ENCODE assay signal across 12 mouse cellular contexts in genomic region chr2:35174100-35174499, GRCm38 (mm10). TPM values are rescaled to one million over a fixed set of nuclear protein-coding genes. Genes with fewer than 3 reads are reported as not detected.
A peak's percentile ranks its signal among the peaks of the same experiment; 100 is the strongest.
DNase-seq lines count a peak whose midpoint lies in the region; ATAC-seq and TF ChIP-seq lines count a peak whose summit lies in the region.
"Had no signal": no experiment of that assay in that cellular context is flagged by ENCODE, and none has a peak within 500 bp of the region (broad histone marks: within the 10 kb centered on the region; RNA-seq: fewer than 3 reads in every experiment).

No protein-coding gene starts in this region.

- WGBS in intestine, embryonic 14.5 days, result 31% methylated on average over 5 of the region's 5 CpGs
- 30% methylated on average over 5 of the region's 5 CpGs for WGBS in intestine, postnatal 0 days
- WGBS in limb, embryonic 10.5 days, result 36% methylated on average over 5 of the region's 5 CpGs
- WGBS in midbrain, embryonic 11.5 days, result 68% methylated on average over 5 of the region's 5 CpGs

- no peaks in the 10 kb centered on the region for H3K9me3 ChIP-seq in intestine, embryonic 14.5 days (ENCODE audit: control insufficient read depth, low read length)
- H3K9me3 ChIP-seq in intestine, postnatal 0 days (ENCODE audit: control insufficient read depth), result no peaks in the 10 kb centered on the region
- no peaks in the 10 kb centered on the region for H3K9me3 ChIP-seq in limb, embryonic 10.5 days (replicated peaks)
- no peaks in the 10 kb centered on the region for H3K9me3 ChIP-seq in midbrain, embryonic 11.5 days (ENCODE audit: control insufficient read depth, low read length)
- H3K9me3 ChIP-seq: G1E; midbrain, embryonic 10.5 days had no signal

- peak overlapping the region; percentile 39; the same call in 1 of the 2 replicates for H3K27ac ChIP-seq in intestine, embryonic 14.5 days (ENCODE audit: low read depth)
- no peak overlapping the region for H3K27ac ChIP-seq in intestine, postnatal 0 days (ENCODE audit: low read depth, low read length)
- peak overlapping the region; percentile 58 for H3K27ac ChIP-seq in limb, embryonic 10.5 days
- no peak overlapping the region for H3K27ac ChIP-seq in midbrain, embryonic 11.5 days (ENCODE audit: low read depth, low read length)
- H3K27ac ChIP-seq: midbrain, embryonic 10.5 days had no signal

- peak; percentile 48 for DNase-seq in intestine, embryonic 14.5 days (ENCODE audit: low spot score)
- peak; percentile 17 for DNase-seq in thymus, postnatal 0 days (ENCODE audit: low spot score)
- DNase-seq in thymus, postnatal 4 days, result no peak
- DNase-seq in limb, embryonic 10.5 days (ENCODE audit: low spot score), result no peak
- no peak for DNase-seq in frontal cortex, postnatal 25 days (ENCODE audit: low spot score in 2 of 2)
- DNase-seq in midbrain, embryonic 11.5 days (ENCODE audit: low spot score, missing footprints), result no peak
- DNase-seq in spleen, postnatal 14 days (ENCODE audit: low spot score in 2 of 2), result no peak
- DNase-seq: adrenal gland, postnatal 10 days; cerebellum, adult 9-11 months had no signal

- H3K9ac ChIP-seq in intestine, embryonic 14.5 days (ENCODE audit: low read length), result no peak overlapping the region
- no peak overlapping the region for H3K9ac ChIP-seq in intestine, postnatal 0 days (ENCODE audit: low read depth, low read length)
- H3K9ac ChIP-seq in midbrain, embryonic 11.5 days (ENCODE audit: low read length), result no peak overlapping the region

- peak; percentile 60; the same call in 1 of the 2 replicates for ATAC-seq in intestine, embryonic 14.5 days (replicated peaks; ENCODE audit: low FRiP score, low TSS enrichment, low read depth)
- ATAC-seq in intestine, postnatal 0 days, result no peak
- no peak for ATAC-seq in midbrain, embryonic 11.5 days (ENCODE audit: low FRiP score)

- no peak overlapping the region for H3K4me2 ChIP-seq in intestine, embryonic 14.5 days (ENCODE audit: low read length)
- no peak overlapping the region for H3K4me2 ChIP-seq in intestine, postnatal 0 days (replicated peaks; ENCODE audit: low read depth)
- H3K4me2 ChIP-seq in midbrain, embryonic 11.5 days, result no peak overlapping the region

- no peak overlapping the region for H3K4me3 ChIP-seq in intestine, embryonic 14.5 days (ENCODE audit: low read depth, low read length)
- H3K4me3 ChIP-seq in intestine, postnatal 0 days (ENCODE audit: low read depth, low read length), result no peak overlapping the region
- H3K4me3 ChIP-seq in limb, embryonic 10.5 days, result no peak overlapping the region
- no peak overlapping the region for H3K4me3 ChIP-seq in midbrain, embryonic 11.5 days (ENCODE audit: low read depth, low read length)
- H3K4me3 ChIP-seq: midbrain, embryonic 10.5 days had no signal

- TF ChIP-seq CTCF in intestine, postnatal 0 days (IDR thresholded peaks at IDR 0.05; ENCODE audit: low read depth), result no peak

- peaks cover 91% of the 10 kb centered on the region for H3K36me3 ChIP-seq in intestine, embryonic 14.5 days (ENCODE audit: control insufficient read depth, insufficient read depth, low read length)
- H3K36me3 ChIP-seq in intestine, postnatal 0 days (ENCODE audit: control insufficient read depth, insufficient read depth), result peaks cover 92% of the 10 kb centered on the region
- H3K36me3 ChIP-seq in limb, embryonic 10.5 days, result peaks cover 99% of the 10 kb centered on the region
- H3K36me3 ChIP-seq in midbrain, embryonic 11.5 days (ENCODE audit: control insufficient read depth, insufficient read depth, low read length), result peaks cover 36% of the 10 kb centered on the region; the same call in 1 of the 2 replicates

- no peaks in the 10 kb centered on the region for H3K27me3 ChIP-seq in intestine, embryonic 14.5 days (replicated peaks; ENCODE audit: control insufficient read depth, insufficient read depth, low read length)
- H3K27me3 ChIP-seq in intestine, postnatal 0 days (replicated peaks; ENCODE audit: control insufficient read depth, insufficient read depth, low read length), result no peaks in the 10 kb centered on the region
- no peaks in the 10 kb centered on the region for H3K27me3 ChIP-seq in limb, embryonic 10.5 days (ENCODE audit: low read depth, poor library complexity, severe bottlenecking)
- no peaks in the 10 kb centered on the region for H3K27me3 ChIP-seq in midbrain, embryonic 11.5 days (ENCODE audit: control insufficient read depth, insufficient read depth, low read length)

- no peaks in the 10 kb centered on the region for H3K4me1 ChIP-seq in intestine, embryonic 14.5 days (replicated peaks; ENCODE audit: control insufficient read depth, insufficient read depth, low read length)
- no peaks in the 10 kb centered on the region for H3K4me1 ChIP-seq in intestine, postnatal 0 days (replicated peaks; ENCODE audit: control insufficient read depth, insufficient read depth, low read length)
- peaks cover 9% of the 10 kb centered on the region for H3K4me1 ChIP-seq in limb, embryonic 10.5 days
- H3K4me1 ChIP-seq in midbrain, embryonic 11.5 days (ENCODE audit: control insufficient read depth, insufficient read depth, low read length), result no peaks in the 10 kb centered on the region
- H3K4me1 ChIP-seq: midbrain, embryonic 10.5 days had no signal

RNA-seq across cellular contexts. Expression of gene Rab14, which starts 26.8 kb away (rescaled TPM):
- 258 and 299 TPM in 2 replicates for polyA plus RNA-seq in intestine, embryonic 14.5 days (2014; fragmentation: Nextera tagmentation; extraction: Ambion mirVana)
- 364 and 399 TPM in 2 replicates for polyA plus RNA-seq in intestine, postnatal 0 days (2015; fragmentation: Nextera tagmentation; extraction: Ambion mirVana)
- polyA plus RNA-seq in thymus, postnatal 0 days (2015; fragmentation: Nextera tagmentation; extraction: Ambion mirVana), result 309 and 366 TPM in 2 replicates
- 206 and 229 TPM in 2 replicates for polyA plus RNA-seq in limb, embryonic 10.5 days (2016; fragmentation: Nextera tagmentation; extraction: Ambion mirVana)
- polyA plus RNA-seq in midbrain, embryonic 11.5 days (2014; fragmentation: Nextera tagmentation; extraction: Ambion mirVana), result 283 and 293 TPM in 2 replicates

Comparison
In these comparisons a context has a peak if more than half of its experiments do, and no peak if none do; other contexts are left out.
1. DNase-seq: peak in intestine, embryonic 14.5 days (single experiment) and thymus, postnatal 0 days (single experiment); none in thymus, postnatal 4 days (single experiment), limb, embryonic 10.5 days (single experiment), frontal cortex, postnatal 25 days (0 of 2), midbrain, embryonic 11.5 days (single experiment) and spleen, postnatal 14 days (0 of 2).
2. H3K27ac ChIP-seq: peak in intestine, embryonic 14.5 days (single experiment) and limb, embryonic 10.5 days (single experiment); none in intestine, postnatal 0 days (single experiment) and midbrain, embryonic 11.5 days (single experiment).